Mouse (Mus musculus): ENCODE data around the gene Cypt15. TPM values are rescaled to one million over a fixed set of nuclear protein-coding genes. Genes with fewer than 3 reads are reported as not detected.
"Not testable (repeated sequence)": the region's sequence is repeated elsewhere in the genome, so short reads cannot be mapped to it uniquely, and the experiment has no call there.

The Cypt15 gene
- total RNA-seq (2021), result not detected
- polyA plus RNA-seq (2012; rRNA removed), result not detected in 2 replicates
- long read RNA-seq, result 0 reads

DNA sequence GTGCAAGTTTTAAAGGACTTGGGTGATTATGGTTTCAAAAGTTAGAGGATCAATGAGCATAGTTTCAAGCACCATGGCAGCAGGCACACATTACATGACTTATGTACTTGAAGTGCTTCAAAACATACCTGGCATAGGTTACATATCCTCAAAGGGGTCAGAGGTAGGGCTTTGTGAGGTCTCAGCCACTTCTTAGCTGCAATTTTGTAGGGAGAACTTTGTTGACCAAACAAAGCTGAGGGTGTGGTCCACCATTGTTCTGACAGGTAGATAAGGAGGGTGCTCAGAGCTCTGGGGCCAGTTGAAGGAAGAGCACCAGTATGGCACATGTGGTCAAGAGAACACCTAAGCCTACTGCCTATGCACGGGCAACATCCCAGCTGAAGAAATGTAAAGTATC is at the start of gene Cypt15:
TSS of gene Cypt15 (plus strand) at position 301 of the 400 bp plus-strand sequence.
- H3K27me3 ChIP-seq (ENCODE audit: control insufficient read depth, insufficient read depth, low read length); H3K27ac ChIP-seq; H3K9ac ChIP-seq (ENCODE audit: low read depth, low read length); H3K36me3 ChIP-seq (ENCODE audit: control insufficient read depth, insufficient read depth, low read length); H3K4me1 ChIP-seq (ENCODE audit: control insufficient read depth, insufficient read depth, low read length); intact Hi-C loops (cut with DNase I); DNase-seq; H3K4me3 ChIP-seq; H3K79me2 ChIP-seq (replicated peaks; ENCODE audit: control insufficient read depth, insufficient read depth, low read length): not testable (repeated sequence)
- 71% methylated on average over 1 of the region's 1 CpGs for WGBS

DNA sequence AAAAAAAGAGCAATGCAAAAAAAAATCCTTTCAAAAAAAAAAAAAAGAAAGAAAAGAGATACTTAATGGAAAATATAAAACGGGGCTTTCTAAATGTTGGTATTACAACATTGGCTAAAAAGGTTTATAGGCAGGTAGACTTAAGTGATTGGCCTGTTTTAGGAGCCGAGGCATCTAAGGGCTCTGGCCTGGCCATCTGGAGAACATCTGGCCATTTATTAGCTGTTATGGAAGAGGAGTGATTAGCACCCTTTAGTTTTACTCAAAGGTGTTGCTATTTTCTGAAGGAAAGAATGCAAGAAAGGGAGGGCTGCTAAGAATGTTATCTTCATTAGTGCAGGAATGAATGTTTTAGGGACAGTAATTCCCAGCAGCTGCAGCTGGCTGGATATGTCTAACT is 24.9 kb downstream of the Cypt15 start:
- intact Hi-C loops (cut with DNase I), result no loop called here
- H3K9ac ChIP-seq (ENCODE audit: low read depth, low read length), result no peak overlapping the region
- no peaks in the 10 kb centered on the region for H3K79me2 ChIP-seq (replicated peaks; ENCODE audit: control insufficient read depth, insufficient read depth, low read length)
- no peak overlapping the region for H3K27ac ChIP-seq
- H3K36me3 ChIP-seq (ENCODE audit: control insufficient read depth, insufficient read depth, low read length), result no peaks in the 10 kb centered on the region
- H3K27me3 ChIP-seq (ENCODE audit: control insufficient read depth, insufficient read depth, low read length), result no peaks in the 10 kb centered on the region
- H3K4me3 ChIP-seq, result no peak overlapping the region
- no peaks in the 10 kb centered on the region for H3K4me1 ChIP-seq (ENCODE audit: control insufficient read depth, insufficient read depth, low read length)
- no peak for TF ChIP-seq EP300 (IDR thresholded peaks at IDR 0.05; ENCODE audit: insufficient read depth, low read depth, low read length)
- no peak for TF ChIP-seq POLR2A (IDR thresholded peaks at IDR 0.05; ENCODE audit: insufficient read depth, low read depth, low read length)
- no peak for TF ChIP-seq CTCF (IDR thresholded peaks at IDR 0.05)
- 66% methylated on average over 2 of the region's 2 CpGs for WGBS
- DNase-seq, result no peak

DNA sequence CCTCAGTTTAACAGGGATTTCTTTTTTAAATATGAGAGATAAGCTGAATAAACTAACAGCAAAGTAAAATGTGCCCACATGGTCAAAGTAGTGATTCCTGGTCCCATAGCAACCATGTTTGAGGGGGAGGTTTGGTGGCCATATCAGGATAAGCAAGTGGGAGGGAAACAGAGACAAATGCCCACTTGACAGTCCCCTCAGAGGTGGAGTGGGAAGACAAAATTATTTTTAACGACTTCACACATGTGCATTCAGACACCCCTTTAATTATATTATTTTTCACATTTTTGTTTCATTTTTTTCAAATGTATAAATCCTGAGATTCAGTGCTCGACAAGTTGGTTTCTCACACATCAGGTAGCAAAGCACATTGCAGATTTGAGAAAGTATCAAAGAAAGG is 32.8 kb downstream of the Cypt15 start:
- no peaks in the 10 kb centered on the region for H3K79me2 ChIP-seq (replicated peaks; ENCODE audit: control insufficient read depth, insufficient read depth, low read length)
- no peaks in the 10 kb centered on the region for H3K27me3 ChIP-seq (ENCODE audit: control insufficient read depth, insufficient read depth, low read length)
- WGBS, result 51% methylated on average over 2 of the region's 2 CpGs
- no peak overlapping the region for H3K27ac ChIP-seq
- no peaks in the 10 kb centered on the region for H3K4me1 ChIP-seq (ENCODE audit: control insufficient read depth, insufficient read depth, low read length)
- H3K4me3 ChIP-seq, result no peak overlapping the region
- H3K9ac ChIP-seq (ENCODE audit: low read depth, low read length), result no peak overlapping the region
- TF ChIP-seq EP300 (IDR thresholded peaks at IDR 0.05; ENCODE audit: insufficient read depth, low read depth, low read length), result no peak
- TF ChIP-seq CTCF (IDR thresholded peaks at IDR 0.05), result no peak
- no peak for TF ChIP-seq POLR2A (IDR thresholded peaks at IDR 0.05; ENCODE audit: insufficient read depth, low read depth, low read length)
- no peak for DNase-seq
- intact Hi-C loops (cut with DNase I), result no loop called here
- H3K36me3 ChIP-seq (ENCODE audit: control insufficient read depth, insufficient read depth, low read length), result no peaks in the 10 kb centered on the region

DNA sequence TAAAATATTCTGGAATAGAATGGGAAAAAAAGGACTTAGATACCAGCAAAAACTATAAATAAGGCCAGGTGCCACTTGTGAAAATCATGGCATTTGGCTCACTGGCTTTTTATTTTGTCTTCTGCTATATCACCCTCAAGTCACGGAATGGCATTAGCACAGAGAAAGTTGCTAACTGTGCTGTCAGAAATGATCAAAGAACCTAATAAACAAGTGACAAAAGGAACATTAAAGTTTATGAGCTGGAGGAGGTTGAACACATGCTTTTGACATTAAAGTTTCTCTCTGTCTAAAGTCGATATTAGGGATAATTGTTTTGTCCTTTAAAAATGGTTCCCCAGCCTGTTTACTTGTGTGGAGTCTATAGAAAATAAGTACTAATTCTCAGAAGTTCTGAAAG is 37.7 kb downstream of the Cypt15 start:
- Histone ChIP-seq H3K27me3 (ENCODE audit: control insufficient read depth, insufficient read depth, low read length) (no peaks in the 10 kb centered on the region), H3K36me3 (ENCODE audit: control insufficient read depth, insufficient read depth, low read length) (no peaks in the 10 kb centered on the region), H3K4me1 (ENCODE audit: control insufficient read depth, insufficient read depth, low read length) (no peaks in the 10 kb centered on the region), H3K4me3 (no peak overlapping the region), H3K9ac (ENCODE audit: low read depth, low read length) (no peak overlapping the region), H3K27ac (no peak overlapping the region), H3K79me2 (replicated peaks; ENCODE audit: control insufficient read depth, insufficient read depth, low read length) (no peaks in the 10 kb centered on the region)
- TF ChIP-seq CTCF (IDR thresholded peaks at IDR 0.05) (no peak), EP300 (IDR thresholded peaks at IDR 0.05; ENCODE audit: insufficient read depth, low read depth, low read length) (no peak), POLR2A (IDR thresholded peaks at IDR 0.05; ENCODE audit: insufficient read depth, low read depth, low read length) (no peak)
- DNase-seq, result no peak
- 47% methylated on average over 2 of the region's 2 CpGs for WGBS
- intact Hi-C loops (cut with DNase I), result no loop called here

All from heart, adult 2 months (tissue).